Mouse (Mus musculus) hindbrain, embryonic 16.5 days (tissue): ENCODE measurements at regions not wholly inside any gene's neighbourhood (a gene's known extent, or its start where the extent isn't known, plus 50 kb on each side); places are given as distances from the start of the nearest gene placed in this dataset.

ENCODE experiments used
- ATAC-seq: fragments of 200-750 bp; cut with Nextera tagmentation; 2 replicates; pipeline ENCODE4 v1.8.0; 2017; ENCODE audit warnings: moderate TSS enrichment, moderate library complexity
- H3K27ac ChIP-seq: fragments of 300-500 bp; sonication (generic); 2 replicates; pipeline ENCODE4 v1.5.1; 2014; ENCODE audit warnings: low read depth, mild to moderate bottlenecking, control low read depth, low read length, moderate library complexity
- H3K27me3 ChIP-seq: fragments of 300-500 bp; sonication (generic); replicated peaks from 2 replicates; pipeline ENCODE4 v1.6.1; 2014; ENCODE audit warnings: low read length; ENCODE audit not compliant: control insufficient read depth, insufficient read depth
- H3K36me3 ChIP-seq: fragments of 300-500 bp; sonication (generic); 2 replicates; pipeline ENCODE4 v1.6.1; 2014; ENCODE audit warnings: mild to moderate bottlenecking, low read length, moderate library complexity, mixed read lengths; ENCODE audit not compliant: control insufficient read depth, insufficient read depth
- H3K4me1 ChIP-seq: fragments of 300-500 bp; sonication (generic); 2 replicates; pipeline ENCODE4 v1.6.1; 2014; ENCODE audit warnings: low read depth, low read length; ENCODE audit not compliant: control insufficient read depth, insufficient read depth
- H3K4me2 ChIP-seq: fragments of 300-500 bp; sonication (generic); 2 replicates; pipeline ENCODE4 v1.6.1; 2014; ENCODE audit warnings: mild to moderate bottlenecking, low read length, control low read depth, moderate library complexity
- H3K4me3 ChIP-seq: fragments of 300-500 bp; sonication (generic); 2 replicates; pipeline ENCODE4 v1.5.1; 2014; ENCODE audit warnings: mild to moderate bottlenecking, low read length, control low read depth, moderate library complexity
- H3K9ac ChIP-seq: fragments of 300-500 bp; sonication (generic); 2 replicates; pipeline ENCODE4 v1.6.1; 2014; ENCODE audit warnings: low read depth, mild to moderate bottlenecking, control low read depth, low read length, moderate library complexity
- H3K9me3 ChIP-seq: fragments of 300-500 bp; sonication (generic); 2 replicates; pipeline ENCODE4 v1.6.1; 2014; ENCODE audit warnings: mild to moderate bottlenecking, low read length, moderate library complexity; ENCODE audit not compliant: control insufficient read depth
- WGBS: fragments of 180-500 bp; shearing (Covaris S2); extraction: QIAGEN DNeasy Blood & Tissue Kit; methylation state at CpG from one replicate; pipeline ENCODE4 v1.1.7; 2014; 5-methylcytosine and 5-hydroxymethylcytosine counted together

DNA sequence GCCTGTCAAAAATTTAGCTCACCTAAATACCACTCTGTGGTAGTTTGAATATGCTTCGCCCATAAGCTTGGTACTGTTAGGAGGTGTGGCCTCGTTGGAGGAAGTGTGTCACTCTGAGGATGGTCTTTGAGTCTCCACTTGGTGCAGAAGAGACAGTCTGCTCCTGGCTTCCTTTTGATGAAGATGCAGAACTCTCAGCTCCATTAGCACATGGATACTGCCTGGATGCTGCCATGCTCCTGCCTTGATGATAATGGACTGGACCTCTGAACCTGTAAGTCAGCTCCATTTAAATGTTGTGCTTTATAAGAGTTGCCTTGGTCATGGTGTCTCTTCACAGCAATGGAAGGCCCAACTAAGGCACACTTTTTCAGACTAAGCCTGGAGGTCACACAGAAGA, 56.9 kb upstream of the Pik3r1 start:
- Histone ChIP-seq H3K4me3 (no peak overlapping the region), H3K36me3 (no peaks in the 10 kb centered on the region), H3K27ac (no peak overlapping the region), H3K27me3 (no peaks in the 10 kb centered on the region), H3K9ac (no peak overlapping the region), H3K4me2 (no peak overlapping the region), H3K4me1 (no peaks in the 10 kb centered on the region), H3K9me3 (no peaks in the 10 kb centered on the region)
- WGBS = 83% methylated on average over 2 of the region's 2 CpGs
- no peak for ATAC-seq

DNA sequence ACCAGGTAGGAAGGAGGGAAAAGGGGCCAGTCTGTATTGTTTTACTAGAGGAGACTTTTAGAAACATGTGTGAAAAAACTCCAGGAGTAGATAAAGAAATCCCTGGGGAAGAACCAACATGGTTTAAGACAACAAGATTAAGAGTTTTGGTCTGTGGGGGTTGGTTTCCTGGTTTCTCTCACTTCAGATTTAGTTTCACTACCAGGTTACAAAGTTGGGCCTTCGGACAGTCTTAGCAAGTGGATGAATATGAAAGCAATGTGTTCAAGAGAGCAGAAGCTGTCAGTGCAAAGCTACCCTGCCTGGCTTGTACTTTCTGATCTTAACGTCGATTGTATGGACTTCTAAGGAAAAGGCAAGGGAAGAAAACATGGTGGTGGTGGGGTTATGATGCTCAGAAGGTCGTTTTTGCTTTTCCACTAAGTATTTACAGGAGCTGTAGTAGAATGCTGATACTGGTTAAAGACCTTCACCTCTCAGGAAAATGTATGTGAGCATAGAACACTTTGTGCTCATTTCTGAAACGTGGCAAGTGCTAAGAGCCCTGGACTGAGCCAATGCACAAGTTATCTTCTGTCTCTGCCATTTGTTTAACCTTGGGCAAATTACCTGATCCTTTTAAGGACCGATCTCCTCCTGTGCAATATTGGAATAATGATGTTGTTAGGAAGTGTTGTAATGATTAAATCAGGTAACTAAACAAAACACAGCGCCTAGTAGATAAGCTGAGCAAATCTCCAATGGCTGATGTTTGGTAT, 64.0 kb upstream of the Pik3r1 start:
- H3K9me3 ChIP-seq = no peaks in the 10 kb centered on the region
- H3K4me2 ChIP-seq = no peak overlapping the region
- H3K27me3 ChIP-seq = no peaks in the 10 kb centered on the region
- WGBS = 86% methylated on average over 7 of the region's 7 CpGs
- no peak for ATAC-seq
- H3K9ac ChIP-seq = no peak overlapping the region
- H3K4me3 ChIP-seq = no peak overlapping the region
- H3K27ac ChIP-seq = no peak overlapping the region
- no peaks in the 10 kb centered on the region for H3K36me3 ChIP-seq
- no peaks in the 10 kb centered on the region for H3K4me1 ChIP-seq

DNA sequence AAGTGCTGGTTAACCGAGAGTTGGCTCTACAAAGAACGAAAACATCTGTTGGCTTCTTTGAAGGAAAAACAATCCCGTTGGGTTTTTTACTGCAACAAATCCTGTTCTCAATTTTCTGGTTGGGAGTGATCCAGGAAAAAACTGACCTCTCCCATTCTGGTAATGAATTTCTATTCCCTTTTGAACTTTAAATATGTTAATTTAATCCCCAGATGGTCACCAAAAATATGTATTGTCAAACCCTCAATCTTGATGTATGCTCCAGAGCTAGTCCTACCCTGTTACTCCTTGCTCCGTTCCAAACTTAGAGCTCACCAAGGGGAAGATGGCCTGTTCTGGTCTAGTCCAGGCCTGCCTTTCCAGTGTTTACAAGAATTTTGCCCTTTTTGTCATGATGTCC, 66.5 kb upstream of the Pik3r1 start:
- 81% methylated on average over 4 of the region's 4 CpGs for WGBS
- Histone ChIP-seq H3K4me3 (no peak overlapping the region), H3K27ac (no peak overlapping the region), H3K27me3 (no peaks in the 10 kb centered on the region), H3K4me1 (no peaks in the 10 kb centered on the region), H3K9me3 (no peaks in the 10 kb centered on the region), H3K4me2 (no peak overlapping the region), H3K36me3 (no peaks in the 10 kb centered on the region), H3K9ac (no peak overlapping the region)
- no peak for ATAC-seq

DNA sequence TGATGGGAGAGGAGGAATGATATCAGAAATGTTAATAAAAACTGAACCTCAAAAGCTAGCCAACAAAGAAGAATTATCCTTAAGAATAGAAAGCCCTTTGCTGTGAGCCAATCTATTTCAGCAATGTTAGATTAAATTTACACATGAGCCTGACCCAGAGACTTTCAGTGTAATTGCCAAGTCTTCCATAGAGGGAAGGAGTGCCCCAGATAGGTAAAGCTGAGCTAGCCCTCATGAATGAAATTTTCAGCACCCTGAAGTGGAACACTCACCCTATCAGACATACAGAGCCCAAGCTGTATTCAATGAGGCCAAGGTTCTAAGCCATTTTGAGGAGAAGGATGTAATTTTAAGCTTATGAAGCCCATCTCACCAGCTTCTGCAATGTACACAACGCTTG, 69.0 kb upstream of the Pik3r1 start:
- no peaks in the 10 kb centered on the region for H3K36me3 ChIP-seq
- H3K27ac ChIP-seq = no peak overlapping the region
- no peak overlapping the region for H3K9ac ChIP-seq
- 87% methylated on average over 1 of the region's 1 CpGs for WGBS
- H3K4me3 ChIP-seq = no peak overlapping the region
- no peaks in the 10 kb centered on the region for H3K27me3 ChIP-seq
- no peak for ATAC-seq
- H3K4me2 ChIP-seq = no peak overlapping the region
- no peaks in the 10 kb centered on the region for H3K9me3 ChIP-seq
- no peaks in the 10 kb centered on the region for H3K4me1 ChIP-seq

DNA sequence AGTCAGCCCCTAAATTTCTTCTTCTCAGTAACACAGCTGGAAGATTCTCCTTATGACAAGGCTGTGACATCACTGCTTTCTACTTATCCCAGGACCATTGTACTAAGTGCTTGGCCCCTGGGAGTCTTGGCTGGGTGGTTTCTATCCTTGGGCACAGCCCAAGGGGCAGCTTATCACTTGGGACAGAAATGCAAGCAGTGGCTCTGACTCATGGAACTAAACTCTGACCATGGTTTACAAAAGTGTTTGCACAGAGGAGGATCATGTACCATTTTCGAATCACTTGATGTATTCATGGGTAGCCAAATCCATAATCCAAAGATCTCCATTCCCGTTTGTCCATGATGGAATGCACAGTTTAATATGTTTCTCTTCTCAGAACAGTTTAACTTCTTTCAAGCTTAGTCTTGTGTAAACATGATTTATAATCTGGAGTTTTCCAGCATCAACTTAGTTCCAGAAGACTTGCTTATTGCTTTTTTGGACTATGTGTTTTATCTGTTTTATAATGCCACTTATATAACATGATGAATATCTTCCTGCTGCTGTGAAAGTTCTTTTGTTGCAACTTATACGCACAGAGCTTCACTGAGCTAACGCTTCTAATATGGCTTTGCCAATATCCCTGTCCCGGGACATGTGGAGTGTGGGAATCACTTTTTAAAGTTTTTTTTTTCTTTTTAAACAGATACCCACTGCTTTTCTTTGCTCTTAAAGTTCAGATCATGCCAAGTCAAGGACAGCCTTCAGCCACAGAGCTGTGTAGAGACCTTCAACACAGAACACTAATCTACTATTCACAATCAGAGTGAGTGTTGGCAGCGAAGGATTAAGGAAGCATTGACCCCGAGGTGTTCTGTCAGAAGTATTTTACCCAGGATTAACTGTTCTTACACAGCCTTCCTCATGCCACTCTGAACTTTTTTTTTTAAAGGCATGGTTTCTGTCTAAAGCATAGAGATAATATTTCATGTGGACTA, 76.7 kb upstream of the Pik3r1 start:
- Histone ChIP-seq H3K9ac (no peak overlapping the region), H3K9me3 (no peaks in the 10 kb centered on the region), H3K36me3 (no peaks in the 10 kb centered on the region), H3K27ac (no peak overlapping the region), H3K4me3 (no peak overlapping the region), H3K27me3 (no peaks in the 10 kb centered on the region), H3K4me2 (no peak overlapping the region), H3K4me1 (no peaks in the 10 kb centered on the region)
- ATAC-seq = no peak
- 82% methylated on average over 7 of the region's 7 CpGs for WGBS

DNA sequence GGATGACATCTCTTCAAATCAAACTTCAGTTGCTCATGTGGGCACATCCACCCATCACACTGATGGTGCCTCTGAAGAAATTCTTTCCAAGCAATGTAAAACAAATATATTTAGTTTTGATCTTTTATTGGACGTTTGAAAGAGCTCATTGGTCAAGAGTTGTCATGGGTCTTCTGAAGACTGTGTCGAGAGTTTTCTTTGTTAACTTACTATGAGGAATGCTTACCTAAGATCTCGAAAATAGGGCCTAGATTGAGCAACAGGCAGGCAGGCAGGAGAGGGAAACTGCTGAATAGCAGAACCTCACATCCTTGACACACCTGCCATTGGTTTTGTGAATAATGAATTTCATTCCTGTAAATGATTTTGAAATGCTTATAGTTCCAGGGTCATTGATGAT, 78.0 kb upstream of the Pik3r1 start:
- no peak overlapping the region for H3K4me2 ChIP-seq
- no peaks in the 10 kb centered on the region for H3K9me3 ChIP-seq
- H3K4me1 ChIP-seq = no peaks in the 10 kb centered on the region
- no peak overlapping the region for H3K9ac ChIP-seq
- no peaks in the 10 kb centered on the region for H3K27me3 ChIP-seq
- no peak overlapping the region for H3K4me3 ChIP-seq
- H3K36me3 ChIP-seq = no peaks in the 10 kb centered on the region
- ATAC-seq = no peak
- 66% methylated on average over 3 of the region's 3 CpGs for WGBS
- no peak overlapping the region for H3K27ac ChIP-seq

DNA sequence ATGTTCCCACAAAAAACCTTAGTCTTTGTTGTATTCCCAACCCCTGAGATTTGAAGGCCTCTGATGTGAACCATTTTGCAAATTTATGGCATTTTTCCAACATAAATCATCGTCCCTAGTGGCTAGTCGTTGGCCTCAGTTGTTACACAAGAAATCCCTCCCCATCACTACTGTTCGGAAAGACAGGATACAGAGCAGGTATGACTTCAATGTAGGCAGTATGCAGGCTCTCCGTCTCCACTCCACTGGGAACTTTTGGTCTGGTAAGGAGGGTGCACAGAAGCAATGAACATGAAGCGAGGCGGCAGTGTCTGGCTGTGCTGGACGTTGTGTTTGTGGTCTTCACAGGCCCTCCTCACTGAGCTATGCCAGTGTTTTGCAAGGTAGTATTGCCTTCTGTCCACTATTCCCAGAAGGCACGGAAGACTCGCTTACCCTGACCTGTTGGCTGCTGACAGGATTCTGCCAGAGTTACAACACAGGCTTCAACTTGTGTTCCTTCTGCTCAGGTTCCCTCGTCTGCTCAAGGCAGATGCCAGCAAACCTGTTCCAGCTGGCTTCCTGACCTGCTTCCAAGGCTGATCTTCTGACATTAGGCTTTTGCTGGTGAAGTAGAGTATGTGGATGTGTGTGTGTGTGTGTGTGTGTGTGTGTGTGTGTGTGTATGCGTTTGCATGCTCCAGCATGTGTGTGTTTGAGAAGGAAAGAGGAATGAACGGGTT, 80.0 kb upstream of the Pik3r1 start:
- 82% methylated on average over 12 of the region's 12 CpGs for WGBS
- Histone ChIP-seq H3K9ac (no peak overlapping the region), H3K4me3 (no peak overlapping the region), H3K4me1 (no peaks in the 10 kb centered on the region), H3K9me3 (no peaks in the 10 kb centered on the region), H3K4me2 (no peak overlapping the region), H3K27me3 (no peaks in the 10 kb centered on the region), H3K36me3 (no peaks in the 10 kb centered on the region), H3K27ac (no peak overlapping the region)
- no peak for ATAC-seq

DNA sequence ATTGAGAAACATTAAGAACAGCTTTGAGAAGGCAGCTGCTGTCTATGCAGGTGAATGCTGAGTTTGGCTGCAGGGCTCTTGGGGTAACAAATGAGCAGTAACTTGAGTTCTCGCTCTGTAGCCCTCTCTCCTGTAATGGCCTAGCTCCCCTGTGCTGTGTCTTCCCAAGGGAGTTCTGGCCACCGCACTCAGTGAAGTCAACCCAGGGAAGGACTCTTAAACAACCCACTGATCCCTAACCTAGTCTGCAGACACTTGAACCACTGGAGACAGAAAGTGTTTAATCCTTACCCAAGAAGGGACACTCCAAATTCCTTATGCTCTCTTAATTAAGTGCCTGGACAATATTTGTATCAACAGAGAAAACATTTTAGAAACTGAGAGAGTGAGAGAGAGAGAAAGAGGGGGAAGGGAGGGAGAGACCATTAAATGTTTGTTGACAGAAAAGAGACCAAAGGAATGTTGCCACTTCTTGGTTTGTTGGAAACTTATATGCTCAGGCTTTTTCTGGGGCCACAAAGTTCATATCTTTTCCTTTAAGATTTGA, 80.7 kb upstream of the Pik3r1 start:
- 76% methylated on average over 2 of the region's 2 CpGs for WGBS
- Histone ChIP-seq H3K4me2 (no peak overlapping the region), H3K27ac (no peak overlapping the region), H3K4me1 (no peaks in the 10 kb centered on the region), H3K36me3 (no peaks in the 10 kb centered on the region), H3K9ac (no peak overlapping the region), H3K27me3 (no peaks in the 10 kb centered on the region), H3K4me3 (no peak overlapping the region), H3K9me3 (no peaks in the 10 kb centered on the region)
- no peak for ATAC-seq

DNA sequence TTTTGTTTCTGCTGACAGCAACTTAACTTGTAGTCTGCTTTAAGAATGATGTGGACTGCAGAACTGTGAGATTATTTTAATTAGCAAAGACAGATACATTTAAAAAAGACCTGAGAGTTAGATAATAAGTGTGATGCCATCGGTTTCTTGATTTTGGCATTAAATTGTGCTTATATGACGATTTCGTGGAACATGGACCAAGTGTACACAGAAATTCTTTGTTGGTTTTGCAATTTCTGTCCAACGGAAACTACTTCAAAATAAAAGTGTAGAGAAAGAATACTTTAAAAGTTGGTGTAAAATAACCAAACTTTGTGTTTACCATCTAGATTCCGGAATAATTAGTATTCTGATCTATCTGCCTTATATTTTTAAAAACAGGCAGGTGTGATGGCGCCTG, 81.4 kb upstream of the Pik3r1 start:
- Histone ChIP-seq H3K9ac (no peak overlapping the region), H3K9me3 (no peaks in the 10 kb centered on the region), H3K27me3 (no peaks in the 10 kb centered on the region), H3K4me3 (no peak overlapping the region), H3K36me3 (no peaks in the 10 kb centered on the region), H3K4me1 (no peaks in the 10 kb centered on the region), H3K27ac (no peak overlapping the region), H3K4me2 (no peak overlapping the region)
- ATAC-seq = no peak
- 91% methylated on average over 6 of the region's 6 CpGs for WGBS
